Mouse (Mus musculus): Measurements from ENCODE around the gene Alg9. TPM values are rescaled to one million over a fixed set of nuclear protein-coding genes. Genes with fewer than 3 reads are reported as not detected.

The Alg9 gene
- polyA plus RNA-seq, 1 experiment from 2014 or later = 33.4 TPM

Other genes with a start within 250 kb of the Alg9 start
- gene Pts, start 246.3 kb upstream of the Alg9 start, polyA plus RNA-seq (2014; fragmentation: Nextera tagmentation; extraction: Ambion mirVana) = 77.5 and 93.5 TPM in 2 replicates
- gene Il18, start 220.2 kb upstream of the Alg9 start, polyA plus RNA-seq (2014; fragmentation: Nextera tagmentation; extraction: Ambion mirVana) = 9.6 and 10.3 TPM in 2 replicates
- 0.33 and 0.63 TPM in 2 replicates for gene Bco2, start 219.8 kb upstream of the Alg9 start, polyA plus RNA-seq (2014; fragmentation: Nextera tagmentation; extraction: Ambion mirVana)
- 0.28 TPM in 1 of 2 replicates, not detected in the other for gene Tex12, start 213.7 kb upstream of the Alg9 start, polyA plus RNA-seq (2014; fragmentation: Nextera tagmentation; extraction: Ambion mirVana)
- 257 and 262 TPM in 2 replicates for gene Sdhd, start 171.2 kb upstream of the Alg9 start, polyA plus RNA-seq (2014; fragmentation: Nextera tagmentation; extraction: Ambion mirVana)
- gene Timm8b, start 171.1 kb upstream of the Alg9 start, polyA plus RNA-seq (2014; fragmentation: Nextera tagmentation; extraction: Ambion mirVana) = 318 and 323 TPM in 2 replicates
- gene Pih1d2, start 157.7 kb upstream of the Alg9 start, polyA plus RNA-seq (2014; fragmentation: Nextera tagmentation; extraction: Ambion mirVana) = 7.2 and 8.6 TPM in 2 replicates
- 23.3 and 24.3 TPM in 2 replicates for gene Nkapd1, start 157.6 kb upstream of the Alg9 start, polyA plus RNA-seq (2014; fragmentation: Nextera tagmentation; extraction: Ambion mirVana)
- gene Dlat, start 115.2 kb upstream of the Alg9 start, polyA plus RNA-seq (2014; fragmentation: Nextera tagmentation; extraction: Ambion mirVana) = 53.2 and 57.7 TPM in 2 replicates
- gene Dixdc1, start 35.5 kb upstream of the Alg9 start, polyA plus RNA-seq (2014; fragmentation: Nextera tagmentation; extraction: Ambion mirVana) = 18.1 and 19.5 TPM in 2 replicates
- gene 2310030G06Rik, start 28.5 kb upstream of the Alg9 start, polyA plus RNA-seq (2014; fragmentation: Nextera tagmentation; extraction: Ambion mirVana) = 0.79 and 2.3 TPM in 2 replicates
- gene Cryab, start 23.7 kb upstream of the Alg9 start, polyA plus RNA-seq (2014; fragmentation: Nextera tagmentation; extraction: Ambion mirVana) = 5.5 and 6.0 TPM in 2 replicates
- 0.73 TPM in 1 of 2 replicates, not detected in the other for gene Hspb2, start 22.7 kb upstream of the Alg9 start, polyA plus RNA-seq (2014; fragmentation: Nextera tagmentation; extraction: Ambion mirVana)
- 12.6 and 14.0 TPM in 2 replicates for gene Fdxacb1, start 6.8 kb upstream of the Alg9 start, polyA plus RNA-seq (2014; fragmentation: Nextera tagmentation; extraction: Ambion mirVana)
- gene 1110032A03Rik, start 501 bp downstream of the Alg9 start, polyA plus RNA-seq (2014; fragmentation: Nextera tagmentation; extraction: Ambion mirVana) = 28.7 and 31.2 TPM in 2 replicates
- 125 and 132 TPM in 2 replicates for gene Ppp2r1b, start 70.3 kb downstream of the Alg9 start, polyA plus RNA-seq (2014; fragmentation: Nextera tagmentation; extraction: Ambion mirVana)
- gene Sik2, start 234.1 kb downstream of the Alg9 start, polyA plus RNA-seq (2014; fragmentation: Nextera tagmentation; extraction: Ambion mirVana) = 17.1 and 18.4 TPM in 2 replicates

Data from forebrain, embryonic 11.5 days (tissue).